Mouse (Mus musculus): Measurements from ENCODE around the gene Kctd21.

GRCm38 (mm10) chr7:97398943-97399342 lies 66.8 kb downstream of the Kctd21 start:
- TF ChIP-seq CTCF (conservative IDR thresholded peaks at IDR 0.05; ENCODE audit: low read length) (no peak), NANOG (IDR thresholded peaks at IDR 0.05; ENCODE audit: borderline replicate concordance, low read length) (no peak), POU5F1 (IDR thresholded peaks at IDR 0.05; ENCODE audit: borderline replicate concordance, low read length) (no peak)
